Mouse (Mus musculus) MEL (cell line): ENCODE data around the gene Car15. TPM values are rescaled to one million over a fixed set of nuclear protein-coding genes. Genes with fewer than 3 reads are reported as not detected.

Experiments used
- DNase-seq: peaks from one replicate; pipeline ENCODE4 v3.0.0; 2011; ENCODE audit warnings: low read depth, low spot score
- H3K27ac ChIP-seq: 2 replicates; pipeline ENCODE4 v1.5.1; 2012; ENCODE audit warnings: low read depth, mild to moderate bottlenecking, control low read depth, low read length, moderate library complexity; ENCODE audit not compliant: control insufficient read depth
- H3K27me3 ChIP-seq, 2 experiments: fragments of 150-350 bp in 1 of 2; sonication (generic) in 1 of 2; 2 replicates each; pipeline ENCODE4 v1.6.1; 2012; ENCODE audit warnings: low read length in 2 of 2, mild to moderate bottlenecking in 2 of 2, improper control_type of control experiment in 1 of 2, moderate library complexity in 1 of 2; ENCODE audit not compliant: insufficient read depth in 2 of 2, control insufficient read depth in 1 of 2
- H3K36me3 ChIP-seq, 2 experiments: 2 replicates each; pipeline ENCODE4 v1.6.1; 2012 to 2014; ENCODE audit warnings: low read length in 2 of 2, improper control_type of control experiment in 1 of 2, inconsistent platforms in 1 of 2, mild to moderate bottlenecking in 1 of 2; ENCODE audit not compliant: insufficient read depth in 2 of 2, control insufficient read depth in 1 of 2
- H3K4me1 ChIP-seq, 2 experiments: fragments of 150-350 bp in 1 of 2; sonication (generic) in 1 of 2; 2 replicates each; pipeline ENCODE4 v1.6.1; 2012; ENCODE audit warnings: low read length in 2 of 2, improper control_type of control experiment in 1 of 2, mild to moderate bottlenecking in 1 of 2; ENCODE audit not compliant: insufficient read depth in 2 of 2, control insufficient read depth in 1 of 2
- H3K4me3 ChIP-seq, 2 experiments: fragments of 150-350 bp in 1 of 2; sonication (generic) in 1 of 2; 2 replicates each; pipeline ENCODE4 v1.5.1; 2012; ENCODE audit warnings: low read depth in 2 of 2, low read length in 2 of 2, mild to moderate bottlenecking in 2 of 2, moderate library complexity in 2 of 2, control low read depth in 1 of 2, improper control_type of control experiment in 1 of 2; ENCODE audit not compliant: control insufficient read depth in 1 of 2, insufficient read depth in 1 of 2
- H3K79me2 ChIP-seq: 2 replicates; pipeline ENCODE4 v1.6.1; 2012; ENCODE audit warnings: mild to moderate bottlenecking, low read length, moderate library complexity; ENCODE audit not compliant: control insufficient read depth, poor library complexity, insufficient read depth
- H3K9ac ChIP-seq: 2 replicates; pipeline ENCODE4 v1.6.1; 2012; ENCODE audit warnings: low read depth, mild to moderate bottlenecking, control low read depth, low read length, moderate library complexity; ENCODE audit not compliant: control insufficient read depth, poor library complexity, severe bottlenecking
- H3K9me3 ChIP-seq: fragments of 150-350 bp; sonication (generic); replicated peaks from 2 replicates; pipeline ENCODE4 v1.6.1; 2012; ENCODE audit warnings: mild to moderate bottlenecking, low read length, improper control_type of control experiment, moderate library complexity; ENCODE audit not compliant: insufficient read depth
- BHLHE40 ChIP-seq: IDR thresholded peaks from 2 replicates; pipeline ENCODE4 v1.6.1; 2012; ENCODE audit warnings: low read depth, mild to moderate bottlenecking, inconsistent platforms, low read length, improper control_type of control experiment, borderline replicate concordance
- CHD2 ChIP-seq: IDR thresholded peaks from 2 replicates; pipeline ENCODE4 v1.6.1; 2011; ENCODE audit warnings: low read length, improper control_type of control experiment
- EP300 ChIP-seq, 2 experiments: IDR thresholded peaks; 2 replicates each; pipeline ENCODE4 v1.6.1; 2011; ENCODE audit warnings: improper control_type of control experiment in 2 of 2, low read length in 2 of 2, low read depth in 1 of 2, mild to moderate bottlenecking in 1 of 2
- GATA1 ChIP-seq: IDR thresholded peaks from 2 replicates; pipeline ENCODE4 v1.6.1; 2011; ENCODE audit warnings: low read depth, low read length, improper control_type of control experiment
- HCFC1 ChIP-seq: IDR thresholded peaks from 2 replicates; pipeline ENCODE4 v1.6.1; 2012; ENCODE audit warnings: low read depth, mild to moderate bottlenecking, inconsistent platforms, low read length, improper control_type of control experiment, moderate library complexity
- JUND ChIP-seq: IDR thresholded peaks from 2 replicates; pipeline ENCODE4 v1.6.1; 2011; ENCODE audit warnings: low read depth, mild to moderate bottlenecking, improper control_type of control experiment, low read length
- KAT2A ChIP-seq: conservative IDR thresholded peaks from 2 replicates; pipeline ENCODE4 v1.6.1; 2012; ENCODE audit warnings: low read depth, low read length, improper control_type of control experiment, inconsistent platforms
- MAZ ChIP-seq: IDR thresholded peaks from 2 replicates; pipeline ENCODE4 v1.6.1; 2012; ENCODE audit warnings: low read depth, mild to moderate bottlenecking, inconsistent platforms, low read length, improper control_type of control experiment
- MEF2A ChIP-seq: IDR thresholded peaks from 2 replicates; pipeline ENCODE4 v1.6.1; 2014; ENCODE audit warnings: low read depth, mild to moderate bottlenecking, inconsistent platforms, low read length, improper control_type of control experiment; ENCODE audit not compliant: poor library complexity, insufficient replicate concordance, severe bottlenecking; ENCODE audit errors: extremely low read depth
- MYB ChIP-seq: IDR thresholded peaks from 2 replicates; pipeline ENCODE4 v1.6.1; 2011; ENCODE audit warnings: mild to moderate bottlenecking, low read depth, low read length, improper control_type of control experiment
- MYC ChIP-seq: IDR thresholded peaks from 2 replicates; pipeline ENCODE4 v1.6.1; 2011; ENCODE audit warnings: low read depth, mild to moderate bottlenecking, low read length, improper control_type of control experiment, moderate library complexity
- POLR2A ChIP-seq, 2 experiments: IDR thresholded peaks; 2 replicates each; pipeline ENCODE4 v1.6.1; 2011 to 2012; ENCODE audit warnings: low read length in 2 of 2, mild to moderate bottlenecking in 2 of 2, control low read depth in 1 of 2, improper control_type of control experiment in 1 of 2, low read depth in 1 of 2, moderate library complexity in 1 of 2; ENCODE audit not compliant: control insufficient read depth in 1 of 2, insufficient read depth in 1 of 2, poor library complexity in 1 of 2
- SIN3A ChIP-seq: IDR thresholded peaks from 2 replicates; pipeline ENCODE4 v1.6.1; 2012; ENCODE audit warnings: low read length, improper control_type of control experiment, inconsistent platforms
- UBTF ChIP-seq: IDR thresholded peaks from 2 replicates; pipeline ENCODE4 v1.6.1; 2012; ENCODE audit warnings: low read depth, mild to moderate bottlenecking, inconsistent platforms, low read length, improper control_type of control experiment, moderate library complexity, borderline replicate concordance; ENCODE audit not compliant: insufficient read depth
- USF1 ChIP-seq: IDR thresholded peaks from 2 replicates; pipeline ENCODE4 v1.6.1; 2014; ENCODE audit warnings: low read depth, mild to moderate bottlenecking, inconsistent platforms, low read length, improper control_type of control experiment, moderate library complexity
- USF2 ChIP-seq, 2 experiments: IDR thresholded peaks; 2 replicates each; pipeline ENCODE4 v1.6.1; 2011 to 2012; ENCODE audit warnings: improper control_type of control experiment in 2 of 2, low read length in 2 of 2, borderline replicate concordance in 1 of 2, inconsistent platforms in 1 of 2, low read depth in 1 of 2, mild to moderate bottlenecking in 1 of 2; ENCODE audit not compliant: insufficient read depth in 1 of 2
- ZC3H11A ChIP-seq: IDR thresholded peaks from 2 replicates; pipeline ENCODE4 v1.6.1; 2012; ENCODE audit warnings: low read depth, mild to moderate bottlenecking, inconsistent platforms, low read length, improper control_type of control experiment
- ZNF384 ChIP-seq: IDR thresholded peaks from 2 replicates; pipeline ENCODE4 v1.6.1; 2012; ENCODE audit warnings: low read depth, mild to moderate bottlenecking, inconsistent platforms, low read length, improper control_type of control experiment
- polyA plus RNA-seq, 2 experiments: library from polyadenylated mRNA; stranded (reverse) in 1 of 2; unstranded in 1 of 2; fragments of >175 nt in 1 of 2; fragments of >200 nt in 1 of 2; gene quantifications; 2 replicates each; pipeline versions ENCODE4 v1.2.1 to v1.2.4; 2012; ENCODE audit warnings: low replicate concordance in 2 of 2, low read depth in 1 of 2; ENCODE audit not compliant: insufficient read length in 2 of 2, insufficient read depth in 1 of 2, missing spikeins in 1 of 2
- total RNA-seq: library from RNA; depleted of rRNA; stranded (reverse); fragments of 300-350 nt; gene quantifications from 2 replicates; pipeline ENCODE4 v1.2.3, GENCODE M21; 2012

Car15 gene
- total and polyA plus RNA-seq, 3 experiments, result 2.0 to 3.6 TPM; not detected in 1

DNA sequence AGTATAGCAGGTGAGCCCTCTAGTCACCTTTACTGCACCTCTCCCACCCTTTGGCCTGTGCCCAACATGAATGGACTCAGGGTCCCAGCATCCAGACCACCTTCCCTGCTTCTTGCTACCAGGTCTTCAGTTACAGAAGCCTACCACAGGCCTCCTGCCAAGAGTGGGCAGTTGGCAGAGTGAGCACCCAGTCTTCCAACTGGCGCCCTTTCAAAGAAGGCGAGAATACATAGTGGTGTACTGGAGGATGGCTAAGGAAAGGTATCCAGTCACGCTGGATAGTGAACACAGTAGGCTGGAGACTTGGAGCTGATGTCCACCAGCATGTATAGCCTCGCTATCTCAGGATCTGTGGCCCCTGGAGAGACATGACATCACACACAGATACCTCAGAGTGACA lies 44.1 kb downstream of the Car15 start:
- no peaks in the 10 kb centered on the region for H3K27me3 ChIP-seq
- H3K4me1 ChIP-seq, result no peaks in the 10 kb centered on the region
- H3K4me3 ChIP-seq, result no peak overlapping the region
- H3K79me2 ChIP-seq, result no peaks in the 10 kb centered on the region
- H3K36me3 ChIP-seq, result peaks cover 0 to 4% of the 10 kb centered on the region in 2 experiments; a peak in 2 of 4 replicates
- no peak overlapping the region for H3K27ac ChIP-seq
- H3K9ac ChIP-seq, result no peak overlapping the region
- DNase-seq, result no peak
- TF ChIP-seq MAZ (no peak), HCFC1 (no peak), ZNF384 (no peak), GATA1 (no peak), MYB (no peak), KAT2A (no peak), BHLHE40 (no peak), ZC3H11A (no peak), UBTF (no peak), MEF2A (no peak), CHD2 (no peak), MYC (no peak), JUND (no peak), EP300 (IDR thresholded peaks at IDR 0.05; ENCODE audit: low read depth in 1 of 2, low read length in 2 of 2) (no peak)
- no peaks in the 10 kb centered on the region for H3K9me3 ChIP-seq

GRCm38 (mm10) chr16:17792728-17793127 lies 45.4 kb downstream of the Car15 start:
- H3K79me2 ChIP-seq, result no peaks in the 10 kb centered on the region
- no peak for DNase-seq
- H3K4me3 ChIP-seq, result no peak overlapping the region
- H3K9me3 ChIP-seq, result no peaks in the 10 kb centered on the region
- H3K27ac ChIP-seq, result no peak overlapping the region
- H3K9ac ChIP-seq, result no peak overlapping the region
- TF ChIP-seq SIN3A (no peak), USF2 (IDR thresholded peaks at IDR 0.05; ENCODE audit: borderline replicate concordance in 1 of 2, insufficient read depth in 1 of 2, low read depth in 1 of 2, low read length in 2 of 2) (no peak), USF1 (no peak), UBTF (no peak), POLR2A (IDR thresholded peaks at IDR 0.05; ENCODE audit: control insufficient read depth in 1 of 2, insufficient read depth in 1 of 2, low read depth in 1 of 2, low read length in 2 of 2, poor library complexity in 1 of 2) (no peak), GATA1 (no peak)
- TF ChIP-seq, all 39 proteins: peak for 0
- peaks cover 0 to 12% of the 10 kb centered on the region in 2 experiments; a peak in 2 of 4 replicates for H3K36me3 ChIP-seq
- no peaks in the 10 kb centered on the region for H3K27me3 ChIP-seq
- no peaks in the 10 kb centered on the region for H3K4me1 ChIP-seq
